Mouse (Mus musculus) limb, embryonic 13.5 days (tissue): ENCODE measurements around the gene Chd3. TPM values are rescaled to one million over a fixed set of nuclear protein-coding genes. Genes with fewer than 3 reads are reported as not detected.

ENCODE experiments used
- ATAC-seq: fragments of 200-750 bp; cut with Nextera tagmentation; 2 replicates; pipeline ENCODE4 v1.8.0; 2017; ENCODE audit warnings: low read depth, moderate number of reproducible peaks, moderate TSS enrichment; ENCODE audit not compliant: low FRiP score
- H3K27ac ChIP-seq: fragments of 300-500 bp; sonication (generic); 2 replicates; pipeline ENCODE4 v1.5.1; 2015; ENCODE audit warnings: inconsistent platforms, mild to moderate bottlenecking, moderate library complexity
- H3K27me3 ChIP-seq: fragments of 300-500 bp; sonication (generic); 2 replicates; pipeline ENCODE4 v1.6.1; 2015; ENCODE audit warnings: mild to moderate bottlenecking, inconsistent platforms
- H3K36me3 ChIP-seq: fragments of 300-500 bp; sonication (generic); 2 replicates; pipeline ENCODE4 v1.6.1; 2015; ENCODE audit warnings: inconsistent platforms, mild to moderate bottlenecking, moderate library complexity
- H3K4me1 ChIP-seq: fragments of 300-500 bp; sonication (generic); 2 replicates; pipeline ENCODE4 v1.6.1; 2015; ENCODE audit warnings: inconsistent platforms
- H3K4me2 ChIP-seq: fragments of 300-500 bp; sonication (generic); replicated peaks from 2 replicates; pipeline ENCODE4 v1.6.1; 2015; ENCODE audit warnings: inconsistent platforms, mild to moderate bottlenecking, moderate library complexity
- H3K4me3 ChIP-seq: fragments of 300-500 bp; sonication (generic); 2 replicates; pipeline ENCODE4 v1.5.1; 2015; ENCODE audit warnings: moderate library complexity, mild to moderate bottlenecking, inconsistent platforms
- H3K9ac ChIP-seq: fragments of 300-500 bp; sonication (generic); 2 replicates; pipeline ENCODE4 v1.6.1; 2015; ENCODE audit warnings: mild to moderate bottlenecking, inconsistent platforms
- H3K9me3 ChIP-seq: fragments of 300-500 bp; sonication (generic); 2 replicates; pipeline ENCODE4 v1.6.1; 2016; ENCODE audit warnings: inconsistent platforms
- WGBS: fragments of 180-500 bp; shearing (Covaris S2); methylation state at CpG from one replicate; pipeline ENCODE4 v1.1.7; 2015; 5-methylcytosine and 5-hydroxymethylcytosine counted together
- polyA plus RNA-seq: library from polyadenylated mRNA; unstranded; fragments of >200 nt; fragmentation: Nextera tagmentation; extraction: Ambion mirVana; gene quantifications from 2 replicates; pipeline ENCODE4 v1.2.1, GENCODE M21; 2015

The Chd3 gene
- polyA plus RNA-seq, 1 experiment from 2014 or later: 119 TPM

- Histone ChIP-seq H3K27me3 (no peaks in the 10 kb centered on the region; the same call in 1 of the 2 replicates), H3K9ac (no peak overlapping the region), H3K4me2 (no peak overlapping the region), H3K4me1 (peaks cover 24% of the 10 kb centered on the region), H3K9me3 (no peaks in the 10 kb centered on the region), H3K36me3 (no peaks in the 10 kb centered on the region), H3K27ac (no peak overlapping the region), H3K4me3 (no peak overlapping the region)
- no peak for ATAC-seq
- WGBS: 57% methylated on average over 4 of the region's 4 CpGs
Observed at GRCm38 (mm10) chr11:69334796-69335195, 34.4 kb downstream of the Chd3 start.

DNA sequence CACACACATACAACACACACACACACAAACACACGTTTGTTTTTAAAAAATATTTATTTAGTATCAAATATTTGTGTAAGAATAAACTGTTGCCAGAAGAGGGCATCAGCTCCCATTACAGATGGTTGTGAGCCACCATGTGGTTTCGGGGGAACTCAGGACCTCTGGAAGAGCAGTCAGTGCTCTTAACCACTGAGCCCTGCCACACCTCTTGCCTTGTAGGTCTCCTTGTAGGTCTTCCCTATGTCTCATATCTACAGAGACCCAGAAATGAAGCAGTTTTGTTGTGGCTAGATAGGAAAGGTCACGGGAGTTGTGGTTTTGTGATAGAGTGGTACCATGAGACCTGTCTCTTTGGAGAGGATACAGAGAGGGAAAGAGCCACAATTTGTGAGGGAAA, 35.3 kb downstream of the Chd3 start:
- H3K27ac ChIP-seq: no peak overlapping the region; the same call in 1 of the 2 replicates
- H3K4me2 ChIP-seq: no peak overlapping the region
- no peak for ATAC-seq
- WGBS: 61% methylated on average over 3 of the region's 3 CpGs
- H3K4me1 ChIP-seq: peaks cover 22% of the 10 kb centered on the region
- no peaks in the 10 kb centered on the region for H3K9me3 ChIP-seq
- H3K27me3 ChIP-seq: peaks cover 8% of the 10 kb centered on the region; the same call in 1 of the 2 replicates
- H3K36me3 ChIP-seq: no peaks in the 10 kb centered on the region
- H3K4me3 ChIP-seq: no peak overlapping the region
- H3K9ac ChIP-seq: no peak overlapping the region

- peak overlapping the region; percentile 80; the same call in 1 of the 2 replicates for H3K27ac ChIP-seq
- no peak overlapping the region for H3K4me3 ChIP-seq
- peak overlapping the region; percentile 67 for H3K4me2 ChIP-seq
- H3K4me1 ChIP-seq: peaks cover 22% of the 10 kb centered on the region
- 16% methylated on average over 8 of the region's 8 CpGs for WGBS
- peaks cover 18% of the 10 kb centered on the region for H3K27me3 ChIP-seq
- H3K36me3 ChIP-seq: no peaks in the 10 kb centered on the region
- H3K9ac ChIP-seq: peak overlapping the region; percentile 77; the same call in 1 of the 2 replicates
- ATAC-seq: no peak
- H3K9me3 ChIP-seq: no peaks in the 10 kb centered on the region
Observed at GRCm38 (mm10) chr11:69332713-69333253, 36.4 kb downstream of the Chd3 start.

GRCm38 (mm10) chr11:69331929-69332405, 37.2 kb downstream of the Chd3 start:
- Histone ChIP-seq H3K9me3 (no peaks in the 10 kb centered on the region), H3K4me3 (peak overlapping the region; percentile 54), H3K4me1 (peaks cover 26% of the 10 kb centered on the region), H3K36me3 (no peaks in the 10 kb centered on the region), H3K27ac (peak overlapping the region; percentile 80), H3K9ac (peak overlapping the region; percentile 77), H3K27me3 (peaks cover 26% of the 10 kb centered on the region), H3K4me2 (peak overlapping the region; percentile 67)
- under 1% methylated on average over 24 of the region's 24 CpGs for WGBS
- ATAC-seq: peak; percentile 85

DNA sequence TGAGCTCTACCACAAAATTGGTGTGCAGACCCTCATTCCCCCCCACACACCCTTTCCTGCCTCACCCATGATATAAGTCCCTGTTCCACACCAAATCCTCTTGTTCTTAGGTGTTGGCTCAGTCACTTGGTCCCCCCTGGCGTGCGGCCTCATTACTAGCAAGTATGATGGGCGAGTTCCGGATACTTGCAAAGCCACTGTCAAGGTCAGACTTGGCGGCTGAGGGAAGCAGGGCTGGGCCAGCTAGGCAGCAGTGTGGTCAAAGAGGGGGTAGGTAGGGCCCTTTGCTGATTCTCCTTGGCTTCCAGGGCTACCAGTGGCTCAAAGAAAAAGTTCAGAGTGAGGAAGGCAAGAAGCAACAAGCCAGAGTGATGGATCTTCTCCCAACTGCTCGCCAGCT, 38.1 kb downstream of the Chd3 start:
- H3K9ac ChIP-seq: no peak overlapping the region
- ATAC-seq: no peak
- no peaks in the 10 kb centered on the region for H3K36me3 ChIP-seq
- peak overlapping the region; percentile 67 for H3K4me2 ChIP-seq
- peaks cover 31% of the 10 kb centered on the region for H3K4me1 ChIP-seq
- peak overlapping the region; percentile 54 for H3K4me3 ChIP-seq
- no peaks in the 10 kb centered on the region for H3K9me3 ChIP-seq
- WGBS: 84% methylated on average over 6 of the region's 6 CpGs
- H3K27ac ChIP-seq: no peak overlapping the region; the same call in 1 of the 2 replicates
- peaks cover 33% of the 10 kb centered on the region for H3K27me3 ChIP-seq

- Histone ChIP-seq H3K9ac (no peak overlapping the region), H3K4me3 (no peak overlapping the region), H3K27me3 (peaks cover 33% of the 10 kb centered on the region), H3K9me3 (no peaks in the 10 kb centered on the region), H3K27ac (no peak overlapping the region), H3K36me3 (no peaks in the 10 kb centered on the region), H3K4me2 (no peak overlapping the region), H3K4me1 (peaks cover 48% of the 10 kb centered on the region)
- ATAC-seq: no peak
- WGBS: 90% methylated on average over 6 of the region's 6 CpGs
Observed at GRCm38 (mm10) chr11:69328517-69328916, 40.7 kb downstream of the Chd3 start.

GRCm38 (mm10) chr11:69327648-69328047, 41.6 kb downstream of the Chd3 start:
- 0 out of 2 replicates have a peak overlapping the region, but pooled peaks have one; percentile 0 for H3K4me3 ChIP-seq
- 0 out of 2 replicates have a peak overlapping the region, but pooled peaks have one; percentile 83 for H3K4me2 ChIP-seq
- no peak overlapping the region for H3K9ac ChIP-seq
- 55% methylated on average over 6 of the region's 6 CpGs for WGBS
- H3K4me1 ChIP-seq: peaks cover 47% of the 10 kb centered on the region
- H3K9me3 ChIP-seq: no peaks in the 10 kb centered on the region
- ATAC-seq: no peak
- peaks cover 33% of the 10 kb centered on the region for H3K27me3 ChIP-seq
- H3K27ac ChIP-seq: no peak overlapping the region
- no peaks in the 10 kb centered on the region for H3K36me3 ChIP-seq

- H3K27ac ChIP-seq: no peak overlapping the region
- H3K4me1 ChIP-seq: peaks cover 48% of the 10 kb centered on the region
- H3K4me3 ChIP-seq: peak overlapping the region; percentile 58
- peaks cover 33% of the 10 kb centered on the region for H3K27me3 ChIP-seq
- H3K4me2 ChIP-seq: peak overlapping the region; percentile 83
- 13% methylated on average over 9 of the region's 9 CpGs for WGBS
- ATAC-seq: no peak
- H3K9me3 ChIP-seq: no peaks in the 10 kb centered on the region
- H3K36me3 ChIP-seq: no peaks in the 10 kb centered on the region
- H3K9ac ChIP-seq: 0 out of 2 replicates have a peak overlapping the region, but pooled peaks have one; percentile 73
Observed at GRCm38 (mm10) chr11:69327157-69327442, 42.1 kb downstream of the Chd3 start.

DNA sequence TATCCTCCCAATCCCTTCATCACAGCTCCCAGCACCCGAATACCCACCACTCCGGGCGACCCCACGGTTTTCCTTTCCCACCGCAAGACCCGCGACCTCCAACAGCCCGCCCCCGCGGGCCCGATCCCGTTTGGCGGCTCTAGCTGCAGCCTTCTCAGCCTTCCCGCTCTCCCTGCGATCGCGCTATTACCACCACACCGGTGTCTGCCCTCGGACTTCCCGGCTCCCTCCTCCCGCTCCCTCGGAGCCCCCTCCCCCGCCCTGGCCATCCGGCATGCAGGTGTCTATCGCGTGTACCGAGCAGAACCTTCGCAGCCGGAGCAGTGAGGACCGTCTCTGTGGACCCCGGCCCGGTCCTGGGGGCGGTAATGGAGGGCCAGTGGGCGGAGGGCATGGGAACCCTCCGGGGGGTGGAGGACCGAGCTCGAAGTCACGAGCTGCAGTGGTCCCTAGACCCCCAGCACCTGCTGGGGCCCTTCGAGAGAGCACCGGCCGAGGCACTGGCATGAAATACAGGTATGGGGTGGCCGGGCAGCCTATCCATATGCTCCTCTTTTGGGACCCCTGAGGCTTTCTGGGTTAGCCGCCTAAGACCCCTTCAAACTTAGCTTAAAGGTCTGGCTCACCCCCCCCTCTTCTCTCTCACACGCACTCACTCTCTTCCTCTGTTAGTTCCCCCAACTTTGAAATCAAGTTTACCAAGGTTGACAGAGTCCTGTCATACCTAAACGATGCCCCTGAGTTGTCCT, 42.6 kb downstream of the Chd3 start:
- Histone ChIP-seq H3K9me3 (no peaks in the 10 kb centered on the region), H3K9ac (peak overlapping the region; percentile 73), H3K36me3 (no peaks in the 10 kb centered on the region), H3K27ac (no peak overlapping the region), H3K4me2 (peak overlapping the region; percentile 83), H3K27me3 (peaks cover 33% of the 10 kb centered on the region), H3K4me3 (peak overlapping the region; percentile 58), H3K4me1 (peaks cover 50% of the 10 kb centered on the region)
- no peak for ATAC-seq
- 1% methylated on average over 45 of the region's 45 CpGs for WGBS

GRCm38 (mm10) chr11:69325628-69326407, 43.4 kb downstream of the Chd3 start, which contains the start of gene Kcnab3:
TSS of gene Kcnab3 (plus strand) at chr11:69326258.
- peak within 1 kb of the TSS; percentile 58 for H3K4me3 ChIP-seq
- peak within 1 kb of the TSS; percentile 73 for H3K9ac ChIP-seq
- peak; percentile 62; the same call in 1 of the 2 replicates for ATAC-seq
- H3K27me3 ChIP-seq: peaks cover 33% of the 10 kb centered on the region
- peaks cover under 1% of the 10 kb centered on the region; the same call in 1 of the 2 replicates for H3K36me3 ChIP-seq
- 11% methylated on average over 26 of the region's 26 CpGs for WGBS
- peak within 1 kb of the TSS; percentile 83 for H3K4me2 ChIP-seq
- peaks cover 44% of the 10 kb centered on the region for H3K4me1 ChIP-seq
- H3K27ac ChIP-seq: no peak within 1 kb of the TSS; the same call in 1 of the 2 replicates
- H3K9me3 ChIP-seq: no peaks in the 10 kb centered on the region

DNA sequence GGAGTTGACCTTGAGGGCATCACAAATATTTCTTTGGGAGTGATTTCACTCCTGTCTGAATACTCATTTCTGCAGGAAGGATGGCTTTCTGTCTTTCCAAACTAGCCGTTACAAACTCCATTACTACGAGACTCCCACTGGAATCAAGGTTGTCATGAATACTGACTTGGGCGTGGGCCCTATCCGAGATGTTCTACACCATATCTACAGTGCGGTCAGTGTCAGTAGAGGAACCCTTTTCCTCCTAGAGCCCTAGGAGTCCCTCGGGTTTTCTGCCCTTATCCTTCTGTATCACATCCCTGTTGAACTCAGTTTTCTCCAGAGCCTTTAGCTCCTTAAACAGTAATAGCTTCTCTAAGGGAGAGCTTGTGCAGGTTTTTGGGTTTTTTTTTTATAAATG, 44.5 kb downstream of the Chd3 start:
- H3K27ac ChIP-seq: no peak overlapping the region
- H3K36me3 ChIP-seq: peaks cover 10% of the 10 kb centered on the region
- H3K4me3 ChIP-seq: peak overlapping the region; percentile 60
- H3K9me3 ChIP-seq: no peaks in the 10 kb centered on the region
- H3K4me1 ChIP-seq: peaks cover 44% of the 10 kb centered on the region
- H3K27me3 ChIP-seq: peaks cover 32% of the 10 kb centered on the region
- peak overlapping the region; percentile 83 for H3K4me2 ChIP-seq
- ATAC-seq: no peak
- 82% methylated on average over 6 of the region's 6 CpGs for WGBS
- peak overlapping the region; percentile 69; the same call in 1 of the 2 replicates for H3K9ac ChIP-seq
